Mouse (Mus musculus) embryonic facial prominence, embryonic 12.5 days (tissue): ENCODE data around the gene Tpm1. TPM values are rescaled to one million over a fixed set of nuclear protein-coding genes. Genes with fewer than 3 reads are reported as not detected.

Experiments used
- ATAC-seq: fragments of 200-750 bp; cut with Nextera tagmentation; 2 replicates; pipeline ENCODE4 v1.8.0; 2017; ENCODE audit not compliant: insufficient number of reproducible peaks, insufficient read depth, low FRiP score, low TSS enrichment
- H3K27ac ChIP-seq: fragments of 300-500 bp; sonication (generic); 2 replicates; pipeline ENCODE4 v1.5.1; 2016; ENCODE audit warnings: mild to moderate bottlenecking
- H3K27me3 ChIP-seq: fragments of 300-500 bp; sonication (generic); 2 replicates; pipeline ENCODE4 v1.6.1; 2016; ENCODE audit warnings: mild to moderate bottlenecking, moderate library complexity
- H3K36me3 ChIP-seq: fragments of 300-500 bp; sonication (generic); 2 replicates; pipeline ENCODE4 v1.6.1; 2016; ENCODE audit warnings: mild to moderate bottlenecking
- H3K4me1 ChIP-seq: fragments of 300-500 bp; sonication (generic); 2 replicates; pipeline ENCODE4 v1.6.1; 2016
- H3K4me2 ChIP-seq: fragments of 300-500 bp; sonication (generic); replicated peaks from 2 replicates; pipeline ENCODE4 v1.6.1; 2016; ENCODE audit warnings: mild to moderate bottlenecking, moderate library complexity
- H3K4me3 ChIP-seq: fragments of 300-500 bp; sonication (generic); 2 replicates; pipeline ENCODE4 v1.5.1; 2016; ENCODE audit warnings: mild to moderate bottlenecking
- H3K9ac ChIP-seq: fragments of 300-500 bp; sonication (generic); 2 replicates; pipeline ENCODE4 v1.6.1; 2016; ENCODE audit warnings: mild to moderate bottlenecking, moderate library complexity
- H3K9me3 ChIP-seq: fragments of 300-500 bp; sonication (generic); 2 replicates; pipeline ENCODE4 v1.6.1; 2016; ENCODE audit warnings: mild to moderate bottlenecking, moderate library complexity
- whole genome bisulfite sequencing: fragments of 180-500 bp; shearing (Covaris S2); methylation state at CpG from one replicate; pipeline ENCODE4 v1.1.7; 2016; 5-methylcytosine and 5-hydroxymethylcytosine counted together
- polyA plus RNA-seq: library from polyadenylated mRNA; unstranded; fragments of >200 nt; fragmentation: Nextera tagmentation; extraction: Ambion mirVana; gene quantifications from 2 replicates; pipeline ENCODE4 v1.2.1, GENCODE M21; 2016

Tpm1 gene
- polyA plus RNA-seq, 1 experiment from 2014 or later, result 801 TPM

DNA sequence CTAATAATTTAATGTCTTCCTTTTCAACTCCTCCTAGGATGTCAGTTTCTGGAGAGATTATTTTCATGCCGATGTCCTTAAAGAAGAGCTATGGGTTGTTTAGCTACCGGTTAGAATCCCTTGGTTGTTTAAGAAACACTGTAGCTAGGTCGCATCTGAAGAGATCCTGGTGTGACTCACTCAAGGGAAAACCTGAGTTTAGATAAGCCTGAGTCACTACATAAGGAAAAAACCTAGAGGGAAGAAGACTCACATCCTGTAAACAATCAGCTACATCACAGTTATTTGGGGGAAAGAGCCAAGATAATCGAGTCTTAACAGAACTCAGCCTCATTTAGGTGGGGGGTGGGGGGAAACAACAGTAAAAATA, 3.9 kb downstream of the Tpm1 start:
- peak overlapping the region; percentile 87 for H3K4me2 ChIP-seq
- peak overlapping the region; percentile 57; the same call in 1 of the 2 replicates for H3K27ac ChIP-seq
- no peaks in the 10 kb centered on the region for H3K9me3 ChIP-seq
- H3K36me3 ChIP-seq, result no peaks in the 10 kb centered on the region; the same call in 1 of the 2 replicates
- no peak for ATAC-seq
- no peaks in the 10 kb centered on the region for H3K27me3 ChIP-seq
- peaks cover 65% of the 10 kb centered on the region for H3K4me1 ChIP-seq
- 23% methylated on average over 4 of the region's 4 CpGs for WGBS
- H3K9ac ChIP-seq, result no peak overlapping the region
- peak overlapping the region; percentile 80 for H3K4me3 ChIP-seq

DNA sequence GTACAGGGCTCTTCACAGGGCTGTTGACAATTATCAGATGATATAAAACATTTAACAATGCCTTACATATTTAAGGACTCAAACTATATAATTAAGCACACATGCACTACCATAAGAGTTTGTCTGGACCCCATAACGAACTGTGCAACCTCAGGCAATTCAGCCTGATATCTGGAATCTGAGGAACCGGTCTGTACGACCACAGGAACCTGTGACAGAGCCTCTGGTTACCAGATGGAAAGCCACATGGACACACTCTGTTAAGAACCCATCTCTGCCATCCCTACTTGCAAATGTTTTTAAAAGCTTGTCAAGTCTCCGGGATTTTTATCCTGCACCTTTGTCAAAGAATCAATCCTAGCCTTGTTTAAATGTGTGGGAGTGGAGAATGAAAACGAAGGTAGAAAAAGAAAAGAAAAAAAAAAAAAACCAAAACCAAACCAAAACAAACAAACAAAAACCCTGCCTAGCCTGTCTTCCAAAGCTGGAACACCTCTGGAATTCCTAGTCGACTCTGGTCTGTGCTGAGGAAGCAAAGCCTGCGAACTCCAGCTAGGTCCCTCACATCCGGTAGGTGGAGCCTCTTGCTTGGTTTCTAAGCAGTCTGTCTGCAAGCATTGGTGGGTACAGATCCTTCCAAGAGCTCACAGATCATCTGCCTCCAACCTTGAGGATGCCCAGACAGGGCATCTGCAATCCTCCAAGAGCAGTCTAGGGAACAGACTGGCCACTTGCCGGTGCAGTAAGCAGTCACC, 4.5 kb downstream of the Tpm1 start:
- no peaks in the 10 kb centered on the region for H3K9me3 ChIP-seq
- peak overlapping the region; percentile 57; the same call in 1 of the 2 replicates for H3K27ac ChIP-seq
- ATAC-seq, result no peak
- H3K4me2 ChIP-seq, result peak overlapping the region; percentile 87
- H3K27me3 ChIP-seq, result no peaks in the 10 kb centered on the region
- peaks cover 66% of the 10 kb centered on the region for H3K4me1 ChIP-seq
- no peak overlapping the region for H3K9ac ChIP-seq
- peaks cover under 1% of the 10 kb centered on the region; the same call in 1 of the 2 replicates for H3K36me3 ChIP-seq
- WGBS, result 17% methylated on average over 9 of the region's 9 CpGs
- peak overlapping the region; percentile 80 for H3K4me3 ChIP-seq

DNA sequence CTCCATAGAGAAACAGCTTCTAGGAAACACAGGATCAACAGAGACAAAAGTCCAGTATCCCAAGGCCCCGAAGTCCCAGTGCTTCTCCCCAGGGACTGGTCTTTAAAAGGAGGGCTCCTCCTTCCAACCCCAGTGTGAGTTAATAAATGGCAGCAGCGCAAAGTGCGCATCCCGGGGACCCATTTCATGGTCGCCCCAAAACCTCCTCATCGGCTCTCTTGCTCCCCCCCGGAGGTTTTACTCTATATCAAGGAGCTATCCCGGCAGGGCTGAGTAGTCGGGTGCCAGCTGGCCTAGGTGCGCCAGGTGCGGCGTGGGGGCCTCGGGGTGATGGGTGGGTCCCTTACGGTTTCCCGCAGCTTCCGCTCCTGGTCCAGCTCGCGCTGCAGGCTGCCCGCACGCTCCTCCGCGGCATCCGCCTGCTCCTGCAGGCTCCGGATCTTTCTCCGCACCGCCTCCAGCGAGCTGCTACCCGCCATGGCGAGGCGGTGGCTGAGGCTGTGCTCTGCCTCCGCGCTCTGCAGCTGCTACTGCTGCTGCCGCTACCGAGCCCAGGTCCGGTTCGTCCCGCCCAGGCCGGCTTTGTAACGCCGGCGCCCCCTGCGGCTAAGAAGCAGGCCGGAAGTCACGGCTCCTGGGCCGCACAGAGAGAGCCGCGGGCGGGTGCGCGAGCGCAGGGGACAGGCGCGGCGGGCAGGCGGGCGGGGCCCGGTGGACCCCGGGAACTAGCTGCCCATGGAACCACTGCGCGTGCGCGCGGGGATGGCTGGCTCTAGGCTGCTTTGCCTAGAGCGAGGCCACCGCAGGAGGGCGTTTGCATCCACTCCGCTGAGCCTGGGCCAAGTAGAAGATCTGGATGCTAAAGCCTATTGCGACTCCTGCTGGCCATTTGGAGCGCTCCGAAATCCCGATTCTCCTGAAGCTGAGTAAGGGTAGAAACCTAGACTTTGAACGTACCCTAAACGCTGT, 5.7 kb downstream of the Tpm1 start:
- Histone ChIP-seq H3K4me3 (peak overlapping the region; percentile 77), H3K4me2 (peak overlapping the region; percentile 68), H3K9me3 (no peaks in the 10 kb centered on the region), H3K27me3 (no peaks in the 10 kb centered on the region), H3K4me1 (peaks cover 71% of the 10 kb centered on the region), H3K9ac (peak overlapping the region; percentile 71), H3K27ac (peak overlapping the region; percentile 92), H3K36me3 (peaks cover 6% of the 10 kb centered on the region; the same call in 1 of the 2 replicates)
- peak; percentile 94 for ATAC-seq
- WGBS, result under 1% methylated on average over 73 of the region's 73 CpGs

DNA sequence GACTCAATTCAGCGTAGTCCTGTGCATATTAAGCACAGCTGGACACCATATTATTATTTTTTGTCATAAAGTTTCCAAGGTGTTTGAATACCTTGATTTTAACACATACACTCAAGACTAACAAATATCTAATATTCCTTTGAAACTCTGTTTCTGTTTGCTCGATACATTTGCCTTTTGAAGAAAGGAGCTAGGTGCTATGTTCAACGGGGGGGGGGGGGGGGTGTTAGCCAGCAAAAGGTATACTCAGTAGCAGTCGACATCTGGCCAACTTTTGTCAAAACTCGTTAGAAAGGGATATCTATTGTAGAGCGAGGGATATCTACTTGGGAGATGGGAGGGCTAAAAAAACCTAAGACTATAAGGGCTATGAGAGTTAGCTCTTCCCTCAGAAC, 6.4 kb downstream of the Tpm1 start:
- no peak for ATAC-seq
- Histone ChIP-seq H3K4me1 (peaks cover 71% of the 10 kb centered on the region), H3K27me3 (no peaks in the 10 kb centered on the region), H3K9ac (peak overlapping the region; percentile 71; the same call in 1 of the 2 replicates), H3K4me3 (peak overlapping the region; percentile 77), H3K4me2 (peak overlapping the region; percentile 68), H3K9me3 (no peaks in the 10 kb centered on the region), H3K36me3 (peaks cover 8% of the 10 kb centered on the region; the same call in 1 of the 2 replicates), H3K27ac (peak overlapping the region; percentile 92)
- 22% methylated on average over 6 of the region's 6 CpGs for WGBS

DNA sequence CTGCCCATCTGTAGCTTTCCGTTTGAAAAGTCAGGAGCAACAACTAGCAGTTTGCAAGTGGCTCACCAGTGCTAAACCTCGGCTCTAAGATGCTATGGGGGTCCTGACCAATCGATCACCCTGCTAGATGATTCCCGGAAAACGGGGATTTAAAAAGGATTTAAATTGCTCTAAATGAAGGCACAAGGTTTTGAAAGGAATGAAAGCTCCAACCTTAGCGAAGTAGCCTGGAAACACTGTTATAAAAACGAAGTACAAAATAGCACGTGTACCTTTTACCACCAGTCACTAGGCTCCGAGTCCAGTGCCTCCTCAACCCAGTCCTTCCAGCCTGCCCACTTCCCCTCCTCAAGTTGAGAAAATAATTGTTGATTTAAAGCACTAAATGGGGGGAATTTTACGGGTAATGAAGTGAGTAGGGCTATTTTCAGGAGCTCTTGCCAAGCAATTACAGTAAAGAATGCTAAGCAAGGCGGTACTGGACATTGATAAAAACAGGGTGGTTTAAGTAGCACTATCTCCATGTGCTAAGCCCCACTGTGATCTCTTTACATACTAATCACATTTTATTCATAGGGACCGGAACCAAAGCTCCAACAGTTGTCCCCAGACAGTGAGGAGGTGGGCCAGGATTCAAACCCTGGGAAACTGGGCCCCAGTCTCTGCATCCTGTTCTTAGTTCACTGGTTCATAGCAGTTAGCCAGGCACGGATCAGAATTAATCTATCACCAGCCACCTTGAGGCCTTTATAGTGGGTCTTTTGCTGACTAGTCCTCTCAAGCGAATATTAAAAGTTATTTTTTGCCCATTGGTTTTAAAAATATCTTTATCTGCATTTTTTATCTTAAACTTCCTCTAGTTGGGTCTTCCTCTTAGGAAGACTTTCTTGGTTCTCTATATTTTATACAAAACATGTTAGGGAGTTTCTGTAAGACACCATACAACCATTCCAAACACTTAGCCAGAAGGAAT, 7.1 kb downstream of the Tpm1 start:
- Histone ChIP-seq H3K27me3 (no peaks in the 10 kb centered on the region), H3K36me3 (0 out of 2 replicates have a peak, but pooled peaks cover 15% of the 10 kb centered on the region), H3K4me1 (peaks cover 68% of the 10 kb centered on the region), H3K4me3 (peak overlapping the region; percentile 77), H3K9me3 (no peaks in the 10 kb centered on the region), H3K27ac (no peak overlapping the region), H3K9ac (0 out of 2 replicates have a peak overlapping the region, but pooled peaks have one; percentile 19), H3K4me2 (peak overlapping the region; percentile 68)
- WGBS, result 44% methylated on average over 14 of the region's 14 CpGs
- no peak for ATAC-seq

DNA sequence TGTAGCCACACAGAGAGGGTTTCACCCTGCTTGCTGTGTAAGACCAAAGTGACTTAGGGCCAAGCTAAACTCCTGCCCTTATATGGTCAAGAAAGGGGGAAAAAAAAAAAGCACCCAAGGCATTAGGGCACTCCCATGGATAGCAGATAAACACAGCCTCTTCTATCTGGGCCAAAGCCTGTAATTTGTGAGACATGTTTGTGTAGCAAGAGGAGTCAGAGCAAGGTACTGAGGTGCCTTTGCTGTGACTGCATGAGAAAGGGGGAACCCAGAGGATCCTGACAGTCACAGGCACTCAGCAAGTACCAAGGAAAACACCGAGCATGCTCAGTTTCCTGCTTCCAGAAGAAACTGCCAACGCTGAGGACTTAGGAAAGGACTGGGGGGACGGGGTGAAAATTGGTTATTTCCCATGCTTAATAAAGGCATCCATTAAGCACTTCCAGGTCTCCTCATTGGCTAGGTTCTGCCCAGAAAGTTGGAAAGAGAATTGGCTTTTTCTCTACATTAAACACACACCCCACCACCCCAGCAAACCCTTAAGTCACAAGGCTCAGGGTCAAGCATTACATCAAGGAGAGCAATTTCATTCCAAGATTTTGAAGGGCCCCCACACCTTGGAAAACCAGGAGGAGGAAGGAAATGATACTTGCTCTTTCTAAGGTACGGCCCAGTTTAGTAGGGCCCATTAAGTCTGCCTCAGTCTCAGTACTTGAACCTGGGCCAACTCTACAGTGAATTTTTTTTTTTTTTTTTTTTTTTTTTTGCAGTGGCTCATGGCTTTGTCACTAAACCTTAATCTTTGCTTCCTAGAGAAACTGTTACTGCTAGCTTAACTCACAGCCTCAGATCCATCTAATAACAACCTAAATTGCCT, 8.0 kb downstream of the Tpm1 start:
- H3K36me3 ChIP-seq, result peaks cover 16% of the 10 kb centered on the region
- peak overlapping the region; percentile 68 for H3K4me2 ChIP-seq
- no peak overlapping the region for H3K27ac ChIP-seq
- 33% methylated on average over 4 of the region's 4 CpGs for WGBS
- H3K9ac ChIP-seq, result no peak overlapping the region
- peak overlapping the region; percentile 77 for H3K4me3 ChIP-seq
- H3K4me1 ChIP-seq, result peaks cover 61% of the 10 kb centered on the region
- H3K27me3 ChIP-seq, result no peaks in the 10 kb centered on the region
- ATAC-seq, result no peak
- no peaks in the 10 kb centered on the region for H3K9me3 ChIP-seq

DNA sequence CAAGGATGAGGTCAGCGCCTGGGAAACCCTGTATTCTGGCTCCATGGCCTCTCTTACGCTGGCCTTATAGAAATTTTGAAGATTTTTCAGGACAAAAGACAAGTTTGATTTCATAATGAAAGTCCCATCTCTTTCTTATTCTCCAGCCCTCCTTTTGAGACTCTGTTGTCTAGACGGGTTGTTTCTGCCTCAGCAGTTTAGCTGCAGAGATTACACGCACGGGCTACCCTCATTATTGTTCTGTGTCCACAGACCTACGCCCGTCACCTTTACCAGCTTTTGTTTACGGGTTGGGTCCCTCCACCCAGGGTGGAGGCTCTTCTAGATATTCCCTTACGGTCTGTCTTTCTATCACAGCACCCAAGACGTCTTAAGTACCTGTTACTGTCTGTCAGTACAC, 9.3 kb downstream of the Tpm1 start:
- no peak overlapping the region for H3K27ac ChIP-seq
- H3K9ac ChIP-seq, result no peak overlapping the region
- peaks cover 5% of the 10 kb centered on the region for H3K9me3 ChIP-seq
- no peak overlapping the region for H3K4me2 ChIP-seq
- no peak overlapping the region for H3K4me3 ChIP-seq
- peaks cover 48% of the 10 kb centered on the region for H3K4me1 ChIP-seq
- WGBS, result 75% methylated on average over 10 of the region's 10 CpGs
- H3K36me3 ChIP-seq, result peaks cover 29% of the 10 kb centered on the region
- no peak for ATAC-seq
- H3K27me3 ChIP-seq, result no peaks in the 10 kb centered on the region

DNA sequence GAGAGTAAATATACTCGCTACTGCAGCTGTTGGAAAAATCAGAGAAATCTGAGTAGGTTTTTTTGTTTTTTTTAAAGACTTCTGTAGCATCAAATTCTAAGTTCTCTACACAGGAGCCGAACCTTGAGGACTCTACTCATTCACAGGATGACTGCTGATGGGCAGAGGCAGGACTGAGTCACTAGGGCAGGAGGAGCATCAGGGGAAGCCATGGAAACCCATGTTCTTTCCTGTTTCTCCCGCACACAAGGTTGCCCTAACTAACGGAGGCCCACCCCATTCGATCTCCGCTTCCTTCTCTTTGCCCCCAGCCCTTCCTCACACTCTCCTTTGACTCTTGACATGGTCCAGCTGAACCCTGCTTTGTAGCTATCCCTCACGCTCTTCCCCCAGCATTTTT, 10.5 kb downstream of the Tpm1 start:
- WGBS, result 88% methylated on average over 7 of the region's 7 CpGs
- H3K4me1 ChIP-seq, result peaks cover 41% of the 10 kb centered on the region
- H3K36me3 ChIP-seq, result peaks cover 41% of the 10 kb centered on the region
- peaks cover 6% of the 10 kb centered on the region for H3K9me3 ChIP-seq
- no peak overlapping the region for H3K27ac ChIP-seq
- H3K9ac ChIP-seq, result no peak overlapping the region
- H3K4me3 ChIP-seq, result no peak overlapping the region
- H3K4me2 ChIP-seq, result no peak overlapping the region
- H3K27me3 ChIP-seq, result no peaks in the 10 kb centered on the region
- ATAC-seq, result no peak

DNA sequence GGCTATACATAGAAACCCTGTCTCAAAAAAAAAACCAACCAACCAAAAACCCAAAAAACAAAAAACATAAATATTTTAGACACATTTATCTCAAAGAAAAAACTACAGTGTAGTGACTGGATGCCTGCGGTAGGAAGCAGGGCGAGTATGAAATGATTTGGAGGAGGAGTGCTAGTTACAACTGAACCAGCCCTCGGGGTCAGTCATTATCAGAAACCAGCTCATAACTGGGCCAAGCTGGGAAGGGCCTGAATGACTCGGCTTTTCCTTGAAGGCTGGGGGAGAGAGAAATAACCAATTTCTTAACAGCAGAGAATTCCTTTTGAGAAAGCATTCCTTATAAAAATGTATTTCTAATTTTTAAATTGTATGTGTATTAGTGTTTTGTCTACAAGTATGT, 11.5 kb downstream of the Tpm1 start:
- Histone ChIP-seq H3K36me3 (peaks cover 51% of the 10 kb centered on the region), H3K27me3 (no peaks in the 10 kb centered on the region), H3K4me2 (no peak overlapping the region), H3K4me1 (peaks cover 41% of the 10 kb centered on the region), H3K9me3 (peaks cover 6% of the 10 kb centered on the region), H3K4me3 (no peak overlapping the region), H3K9ac (no peak overlapping the region), H3K27ac (no peak overlapping the region)
- no peak for ATAC-seq
- WGBS, result 92% methylated on average over 4 of the region's 4 CpGs

DNA sequence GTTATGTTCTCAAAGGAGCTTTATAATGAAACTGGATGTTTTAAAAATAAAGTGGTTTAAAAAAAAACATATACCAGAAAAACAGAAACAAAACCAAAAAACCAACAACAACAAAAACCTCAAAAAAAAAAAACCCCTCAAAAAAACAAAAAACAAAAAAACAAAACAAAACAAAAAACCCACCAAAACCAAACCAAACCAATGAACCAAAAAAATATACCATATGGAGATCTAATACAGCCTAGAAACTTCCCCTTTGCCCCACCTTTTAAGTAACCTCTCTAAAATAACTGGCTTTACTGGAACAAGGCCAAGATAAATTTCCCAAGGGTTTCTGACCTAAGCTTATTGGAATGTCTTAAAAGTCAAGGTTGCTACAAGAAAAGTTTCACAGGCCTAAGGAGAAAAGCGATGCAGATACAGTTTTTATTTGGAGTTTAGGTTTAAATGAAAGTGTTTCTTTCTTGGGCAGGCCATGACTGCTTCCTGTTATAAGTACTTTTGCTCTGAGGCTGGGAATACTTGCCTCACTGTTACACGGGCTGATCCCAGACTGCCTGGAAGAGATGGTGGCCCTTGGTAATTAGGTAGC, 12.6 kb downstream of the Tpm1 start:
- H3K4me3 ChIP-seq, result no peak overlapping the region
- no peak for ATAC-seq
- H3K36me3 ChIP-seq, result peaks cover 62% of the 10 kb centered on the region
- no peaks in the 10 kb centered on the region for H3K27me3 ChIP-seq
- peaks cover 6% of the 10 kb centered on the region for H3K9me3 ChIP-seq
- peaks cover 32% of the 10 kb centered on the region for H3K4me1 ChIP-seq
- no peak overlapping the region for H3K9ac ChIP-seq
- 0 out of 2 replicates have a peak overlapping the region, but pooled peaks have one; percentile 52 for H3K27ac ChIP-seq
- WGBS, result 48% methylated on average over 2 of the region's 2 CpGs
- H3K4me2 ChIP-seq, result no peak overlapping the region
